Mouse (Mus musculus): Measurements from ENCODE around the gene I830077J02Rik. TPM values are rescaled to one million over a fixed set of nuclear protein-coding genes. Genes with fewer than 3 reads are reported as not detected.
A peak's percentile ranks its signal among the peaks of the same experiment; 100 is the strongest.
"Not testable (repeated sequence)": the region's sequence is repeated elsewhere in the genome, so short reads cannot be mapped to it uniquely, and the experiment has no call there.

Gene I830077J02Rik
- total RNA-seq, 2 experiments from 2014 or later = 0.28 to 1.0 TPM

- not testable (repeated sequence) for DNase-seq (ENCODE audit: low spot score in 2 of 2)
These were observed 11.7 kb downstream of the I830077J02Rik start for GRCm38 (mm10) chr3:105920743-105921142.

GRCm38 (mm10) chr3:105918355-105918745, 14.1 kb downstream of the I830077J02Rik start:
- no peak for DNase-seq (ENCODE audit: low spot score in 2 of 2)

GRCm38 (mm10) chr3:105917656-105918354, 14.7 kb downstream of the I830077J02Rik start:
- no peak for DNase-seq (ENCODE audit: low spot score in 2 of 2)

- DNase-seq (ENCODE audit: low spot score in 2 of 2) = not testable (repeated sequence)
These were observed 16.0 kb downstream of the I830077J02Rik start for GRCm38 (mm10) chr3:105916455-105916854.

- no peak for DNase-seq (ENCODE audit: low spot score in 2 of 2)
These were observed 17.2 kb downstream of the I830077J02Rik start for GRCm38 (mm10) chr3:105915281-105915680.

- DNase-seq (ENCODE audit: low spot score in 2 of 2) = peak; percentile 10 to 62
These were observed 18.4 kb downstream of the I830077J02Rik start for GRCm38 (mm10) chr3:105913839-105914681.

GRCm38 (mm10) chr3:105912097-105912880, 20.2 kb downstream of the I830077J02Rik start:
- no peak for DNase-seq (ENCODE audit: low spot score in 2 of 2)

GRCm38 (mm10) chr3:105910519-105911190, 21.8 kb downstream of the I830077J02Rik start:
- DNase-seq (ENCODE audit: low spot score in 2 of 2) = no peak

- no peak for DNase-seq (ENCODE audit: low spot score in 2 of 2)
These were observed 23.5 kb downstream of the I830077J02Rik start for GRCm38 (mm10) chr3:105908976-105909375.

- DNase-seq (ENCODE audit: low spot score in 2 of 2) = no peak
These were observed 24.4 kb downstream of the I830077J02Rik start for GRCm38 (mm10) chr3:105907956-105908655.

GRCm38 (mm10) chr3:105904721-105905120, 27.7 kb downstream of the I830077J02Rik start:
- DNase-seq (ENCODE audit: low spot score in 2 of 2) = no peak

GRCm38 (mm10) chr3:105904213-105904612, 28.3 kb downstream of the I830077J02Rik start:
- no peak for DNase-seq (ENCODE audit: low spot score in 2 of 2)

- DNase-seq (ENCODE audit: low spot score in 2 of 2) = no peak
These were observed 31.0 kb downstream of the I830077J02Rik start for GRCm38 (mm10) chr3:105901468-105901867.

GRCm38 (mm10) chr3:105900716-105901115, 31.7 kb downstream of the I830077J02Rik start:
- DNase-seq (ENCODE audit: low spot score in 2 of 2) = no peak

GRCm38 (mm10) chr3:105900266-105900665, 32.2 kb downstream of the I830077J02Rik start:
- no peak for DNase-seq (ENCODE audit: low spot score in 2 of 2)

GRCm38 (mm10) chr3:105899394-105900147, 32.9 kb downstream of the I830077J02Rik start:
- peak; percentile 76 to 89 for DNase-seq (ENCODE audit: low spot score in 2 of 2)

GRCm38 (mm10) chr3:105898861-105899260, 33.6 kb downstream of the I830077J02Rik start:
- no peak for DNase-seq (ENCODE audit: low spot score in 2 of 2)

GRCm38 (mm10) chr3:105898325-105898724, 34.1 kb downstream of the I830077J02Rik start:
- DNase-seq (ENCODE audit: low spot score in 2 of 2) = no peak

GRCm38 (mm10) chr3:105896811-105897210, 35.7 kb downstream of the I830077J02Rik start:
- DNase-seq (ENCODE audit: low spot score in 2 of 2) = no peak
